Mouse (Mus musculus) cortical plate, adult 2 months (tissue): Measurements from ENCODE around the gene Ccn1.

Experiments used
- CTCF ChIP-seq: fragments of 200-500 bp; IDR thresholded peaks from 2 replicates; pipeline ENCODE4 v1.5.1; 2011; ENCODE audit warnings: mild to moderate bottlenecking, control low read depth, low read length; ENCODE audit not compliant: insufficient read depth; ENCODE audit errors: extremely low read depth
- POLR2A ChIP-seq: fragments of 200-500 bp; IDR thresholded peaks from 2 replicates; pipeline ENCODE4 v1.6.1; 2011; ENCODE audit warnings: mild to moderate bottlenecking, low read length, control low read depth; ENCODE audit not compliant: insufficient read depth; ENCODE audit errors: extremely low read depth

DNA sequence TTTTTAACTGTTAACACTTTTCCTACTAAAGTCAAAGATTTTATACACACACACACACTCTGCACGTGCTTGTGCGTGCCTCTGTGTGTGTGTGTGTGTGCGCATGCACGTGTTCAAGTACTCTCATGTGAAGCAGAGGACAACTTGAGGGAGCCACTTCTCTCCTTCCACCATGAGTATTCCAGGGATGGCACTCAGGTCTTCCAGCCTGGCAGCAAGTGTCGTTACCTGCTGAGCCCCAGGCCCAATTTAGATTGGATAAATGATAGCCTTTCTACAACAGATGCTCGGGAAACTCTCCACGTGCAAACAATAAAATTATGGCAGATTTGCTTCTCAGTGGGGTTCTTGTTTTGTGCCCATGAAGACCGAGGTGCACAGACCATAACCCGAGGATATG, 39.5 kb upstream of the Ccn1 start:
- no peak for TF ChIP-seq CTCF
- no peak for TF ChIP-seq POLR2A
